Mouse (Mus musculus) c-Kit-positive CD71-positive TER-119-positive erythroid progenitor cells, embryonic 14.5 days (primary cell): ENCODE data around the gene Senp6.
"Not testable (repeated sequence)": the region's sequence is repeated elsewhere in the genome, so short reads cannot be mapped to it uniquely, and the experiment has no call there.

Experiments used
- DNase-seq: peaks from one replicate; pipeline ENCODE4 v3.0.0-alpha.2; 2013; ENCODE audit warnings: low spot score

Senp6 gene

GRCm38 (mm10) chr9:80066367-80067220 lies at the start of gene Senp6:
TSS of gene Senp6 (plus strand) at chr9:80066903.
- peak; percentile 50 for DNase-seq

GRCm38 (mm10) chr9:80020429-80020828 lies 46.3 kb upstream of the Senp6 start:
- no peak for DNase-seq

- DNase-seq = no peak
Measured at GRCm38 (mm10) chr9:80021648-80022047, 45.1 kb upstream of the Senp6 start.

GRCm38 (mm10) chr9:80022821-80023220 lies 43.9 kb upstream of the Senp6 start:
- no peak for DNase-seq

GRCm38 (mm10) chr9:80025347-80025746 lies 41.4 kb upstream of the Senp6 start:
- not testable (repeated sequence) for DNase-seq

GRCm38 (mm10) chr9:80026017-80026416 lies 40.7 kb upstream of the Senp6 start:
- DNase-seq = peak; percentile 63

- DNase-seq = no peak
Measured at GRCm38 (mm10) chr9:80026581-80027021, 40.1 kb upstream of the Senp6 start.

GRCm38 (mm10) chr9:80037262-80037996 lies 29.3 kb upstream of the Senp6 start:
- no peak for DNase-seq

- DNase-seq = no peak
Measured at GRCm38 (mm10) chr9:80037997-80038383, 28.7 kb upstream of the Senp6 start.

- DNase-seq = no peak
Measured at GRCm38 (mm10) chr9:80039296-80039815, 27.3 kb upstream of the Senp6 start.

- DNase-seq = not testable (repeated sequence)
Measured at GRCm38 (mm10) chr9:80044301-80044700, 22.4 kb upstream of the Senp6 start.

- DNase-seq = not testable (repeated sequence)
Measured at GRCm38 (mm10) chr9:80049271-80049670, 17.4 kb upstream of the Senp6 start.

- DNase-seq = no peak
Measured at GRCm38 (mm10) chr9:80052951-80053350, 13.8 kb upstream of the Senp6 start.

- no peak for DNase-seq
Measured at GRCm38 (mm10) chr9:80057690-80058089, 9.0 kb upstream of the Senp6 start.

- not testable (repeated sequence) for DNase-seq
Measured at GRCm38 (mm10) chr9:80065495-80065894, 1.2 kb upstream of the Senp6 start.

GRCm38 (mm10) chr9:80067221-80068027 lies 721 bp downstream of the Senp6 start:
- DNase-seq = peak; percentile 57

GRCm38 (mm10) chr9:80068028-80068515 lies 1.4 kb downstream of the Senp6 start:
- DNase-seq = peak; percentile 53

- DNase-seq = peak; percentile 45
Measured at GRCm38 (mm10) chr9:80068735-80069315, 2.1 kb downstream of the Senp6 start.

GRCm38 (mm10) chr9:80070026-80070425 lies 3.3 kb downstream of the Senp6 start:
- no peak for DNase-seq

GRCm38 (mm10) chr9:80071616-80072015 lies 4.9 kb downstream of the Senp6 start:
- DNase-seq = no peak

- no peak for DNase-seq
Measured at GRCm38 (mm10) chr9:80074067-80074466, 7.4 kb downstream of the Senp6 start.
